Mouse (Mus musculus) gastrocnemius, adult 8-10 months (tissue): ENCODE data around the gene Ndufs6. TPM values are rescaled to one million over a fixed set of nuclear protein-coding genes. Genes with fewer than 3 reads are reported as not detected.

Experiments used
- DNase-seq, 2 experiments: peaks; one replicate each; pipeline ENCODE4 v3.0.0; 2022; ENCODE audit warnings: low spot score in 2 of 2
- total RNA-seq, 4 experiments: library from RNA; stranded (reverse); gene quantifications; 2 replicates each; pipeline ENCODE4 v1.2.4; 2022

Ndufs6 gene
- total RNA-seq, 4 experiments from 2014 or later: 435 to 476 (median 448) TPM

DNA sequence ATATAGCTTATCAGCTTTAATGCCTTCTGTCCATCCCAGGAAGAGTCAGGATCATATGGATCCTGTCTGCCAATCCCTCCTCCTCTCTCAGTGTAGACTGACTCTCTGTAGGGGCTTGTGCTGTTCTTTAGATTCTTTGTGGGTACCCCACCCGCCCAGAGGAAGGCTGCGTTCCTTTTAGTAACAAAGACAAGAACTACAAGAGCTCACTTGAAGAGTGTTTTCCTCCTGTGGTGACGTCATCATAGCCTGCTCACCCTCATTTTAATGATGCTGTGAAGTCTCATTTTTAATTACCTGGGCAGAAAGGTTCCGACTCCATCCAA lies 22.3 kb downstream of the Ndufs6 start:
- DNase-seq: no peak

DNA sequence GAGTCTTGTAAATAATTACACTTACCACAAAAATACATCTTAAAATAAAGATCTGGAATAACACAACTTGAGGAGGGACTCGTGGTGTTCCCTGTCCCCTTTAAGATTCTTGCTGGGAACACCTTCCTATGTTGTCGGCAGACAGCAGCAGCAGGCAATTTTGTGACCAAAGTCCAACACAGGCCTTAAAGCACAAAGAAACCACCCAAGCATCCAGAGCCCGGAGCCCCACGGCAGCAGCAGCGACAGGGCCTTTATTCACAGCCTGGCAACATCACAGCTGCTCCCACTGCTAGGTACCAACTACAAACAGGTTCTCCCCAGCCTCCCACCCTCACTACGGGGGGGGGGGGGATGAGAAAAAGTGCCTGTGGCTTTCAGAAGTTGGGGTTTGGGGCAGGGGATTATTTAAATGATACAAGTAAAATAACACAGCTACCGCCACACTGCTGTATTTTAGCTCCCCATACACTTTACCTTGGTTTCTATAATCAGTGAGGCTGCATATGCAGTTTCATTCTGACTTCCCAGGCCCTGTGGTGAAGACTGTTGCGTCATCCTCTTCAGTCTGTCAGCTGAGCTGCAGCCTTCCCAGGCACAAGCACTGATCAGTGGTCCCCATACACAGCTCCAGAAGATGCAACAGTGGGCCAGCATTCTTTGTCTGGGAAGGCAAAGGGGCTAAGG lies 22.8 kb downstream of the Ndufs6 start:
- DNase-seq: no peak

GRCm38 (mm10) chr13:73304729-73305128 lies 23.6 kb downstream of the Ndufs6 start:
- no peak for DNase-seq

DNA sequence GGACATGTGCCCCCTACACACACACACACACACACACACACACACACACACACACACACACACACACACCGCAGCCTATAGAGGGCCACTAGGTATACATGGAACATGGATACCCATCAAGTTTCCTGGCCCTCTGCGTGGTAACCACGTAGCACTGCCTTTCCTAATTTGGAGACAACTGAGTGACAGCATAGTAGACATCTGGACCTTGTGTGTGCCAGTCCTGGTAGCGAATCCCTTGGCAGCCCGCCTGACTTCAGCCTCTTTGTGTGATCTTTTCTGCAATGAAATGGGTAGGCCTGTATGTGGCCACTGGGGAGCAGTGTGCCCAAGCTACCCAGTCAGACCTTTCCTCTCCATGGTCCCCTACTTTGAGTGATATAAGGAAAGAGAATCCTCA lies 29.0 kb downstream of the Ndufs6 start:
- DNase-seq: no peak

DNA sequence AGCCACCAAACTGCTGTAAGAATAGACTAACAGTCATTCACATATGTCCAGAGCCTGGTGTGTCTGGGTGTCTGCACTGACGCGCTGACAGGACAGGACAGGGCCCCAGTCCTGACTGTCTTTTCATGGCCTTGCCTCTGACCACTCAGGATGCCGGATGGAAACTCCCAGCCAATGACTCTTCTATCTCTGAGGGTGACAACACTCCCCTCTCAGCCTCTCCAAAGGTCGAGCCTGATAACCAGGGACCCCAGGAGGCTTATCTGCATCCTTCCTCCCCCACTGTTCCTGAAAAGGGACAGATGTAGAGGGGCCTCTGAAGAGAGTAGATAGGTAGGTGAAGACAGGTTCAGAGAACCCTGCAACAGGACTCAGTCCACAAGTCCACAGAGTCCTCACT lies 29.6 kb downstream of the Ndufs6 start:
- DNase-seq: no peak

DNA sequence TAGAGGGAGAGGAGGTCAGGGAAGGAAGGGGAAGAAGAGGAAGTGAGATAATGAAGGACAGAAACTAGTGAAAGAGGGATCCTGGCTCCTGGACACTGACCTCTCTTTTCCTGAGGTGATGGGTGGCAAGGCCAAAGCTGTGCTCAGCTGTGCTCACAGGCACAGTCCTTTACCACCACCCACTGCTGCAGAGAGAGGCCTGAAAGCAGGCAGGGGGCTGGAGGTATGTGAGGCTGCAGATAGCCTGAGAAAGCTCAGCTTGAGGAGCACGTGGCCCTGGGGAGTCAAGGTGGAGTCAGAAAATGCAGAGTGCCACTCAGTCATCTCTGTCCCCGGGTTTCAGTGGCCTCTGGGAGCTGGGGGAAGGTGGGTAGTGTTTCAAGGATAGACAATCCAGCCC lies 37.2 kb downstream of the Ndufs6 start:
- no peak for DNase-seq

- DNase-seq: peak in 1 of 2 experiments; percentile 40
Measured at GRCm38 (mm10) chr13:73290206-73290605, 38.1 kb downstream of the Ndufs6 start.

DNA sequence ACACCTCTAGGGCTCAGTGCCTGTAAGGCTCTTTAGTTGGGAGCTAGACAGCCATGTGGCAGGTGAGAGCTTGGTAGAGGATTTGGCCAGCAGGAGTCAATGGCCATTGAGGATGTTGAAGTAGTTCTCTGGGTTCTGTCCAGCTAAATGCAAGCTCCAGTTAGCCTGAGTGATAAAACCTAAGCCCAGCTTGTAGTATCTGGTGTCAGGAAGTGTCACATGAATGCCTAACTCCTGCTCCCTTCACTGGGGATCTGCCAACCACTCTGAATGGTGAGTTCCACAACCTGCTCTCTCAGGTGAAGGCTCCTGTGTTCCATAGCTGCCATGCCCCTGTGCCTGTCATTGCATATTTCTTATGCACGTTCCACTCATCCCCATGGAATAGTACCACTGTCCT lies 44.8 kb downstream of the Ndufs6 start:
- DNase-seq: no peak

GRCm38 (mm10) chr13:73282407-73282806 lies 45.9 kb downstream of the Ndufs6 start:
- no peak for DNase-seq

DNA sequence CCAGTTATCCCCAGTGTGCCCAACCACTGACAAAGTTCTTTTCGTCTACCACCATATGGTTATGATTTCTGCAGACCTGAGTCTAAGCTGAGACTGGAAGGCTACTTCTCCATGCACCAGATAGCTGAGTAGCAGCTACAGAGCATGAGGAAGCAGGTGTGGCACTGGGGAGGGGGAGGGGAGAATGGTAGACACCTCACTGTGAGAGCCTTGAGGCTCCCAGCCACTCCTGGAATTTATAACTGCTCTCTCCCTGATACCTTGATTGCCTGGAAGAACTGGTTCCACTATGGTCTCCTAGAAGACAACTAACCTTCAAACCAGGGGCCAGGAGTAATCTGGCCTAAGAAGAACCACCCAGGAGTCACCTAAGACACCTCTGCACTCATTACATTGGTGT lies 49.1 kb downstream of the Ndufs6 start:
- no peak for DNase-seq

- DNase-seq: no peak
Measured at GRCm38 (mm10) chr13:73277797-73278196, 50.5 kb downstream of the Ndufs6 start.

DNA sequence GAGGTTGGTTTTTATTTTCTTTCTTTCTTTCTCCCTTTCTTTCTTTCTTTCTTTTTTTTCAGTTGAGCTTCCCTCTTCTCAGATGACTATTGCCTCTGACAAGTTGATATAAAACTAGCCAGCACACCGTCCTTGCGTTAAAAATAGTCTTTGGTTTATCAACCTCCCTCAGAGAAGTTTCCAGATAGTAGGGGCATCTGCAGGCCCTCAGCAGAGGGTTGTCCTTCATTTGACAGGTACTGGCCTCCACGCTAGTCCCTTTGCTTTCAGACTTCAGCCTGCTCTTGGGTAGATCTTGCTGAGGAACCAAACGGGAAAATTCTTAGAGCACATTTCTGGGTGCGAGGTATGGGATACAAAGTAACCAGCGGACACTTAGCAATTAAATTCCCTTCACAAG lies 51.0 kb downstream of the Ndufs6 start:
- DNase-seq: no peak

GRCm38 (mm10) chr13:73273536-73273935 lies 54.8 kb downstream of the Ndufs6 start:
- no peak for DNase-seq

DNA sequence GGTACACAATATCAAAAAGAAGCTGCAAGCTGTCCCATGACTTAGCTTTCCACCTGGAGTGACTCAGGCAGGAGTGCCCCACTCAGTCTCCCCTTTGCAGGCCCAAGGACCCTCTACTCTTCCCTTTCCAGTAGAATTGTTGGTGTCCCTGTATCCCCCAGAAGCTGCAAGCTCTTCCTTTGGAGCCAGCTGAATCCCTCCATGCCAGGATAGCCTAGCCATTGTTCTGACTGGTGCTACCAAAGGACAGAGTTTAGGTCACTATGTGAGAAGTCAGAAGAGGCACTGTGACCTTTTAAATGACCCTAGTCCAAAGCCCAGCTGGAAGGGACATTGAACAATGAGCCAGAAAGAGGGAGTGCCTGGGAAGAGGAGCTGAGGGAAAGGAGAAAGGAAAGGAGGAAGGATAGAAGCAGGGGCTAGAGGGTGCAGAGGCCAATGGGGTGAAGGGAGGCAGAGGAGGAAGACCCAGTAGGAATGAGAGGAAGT lies 55.5 kb downstream of the Ndufs6 start:
- no peak for DNase-seq

DNA sequence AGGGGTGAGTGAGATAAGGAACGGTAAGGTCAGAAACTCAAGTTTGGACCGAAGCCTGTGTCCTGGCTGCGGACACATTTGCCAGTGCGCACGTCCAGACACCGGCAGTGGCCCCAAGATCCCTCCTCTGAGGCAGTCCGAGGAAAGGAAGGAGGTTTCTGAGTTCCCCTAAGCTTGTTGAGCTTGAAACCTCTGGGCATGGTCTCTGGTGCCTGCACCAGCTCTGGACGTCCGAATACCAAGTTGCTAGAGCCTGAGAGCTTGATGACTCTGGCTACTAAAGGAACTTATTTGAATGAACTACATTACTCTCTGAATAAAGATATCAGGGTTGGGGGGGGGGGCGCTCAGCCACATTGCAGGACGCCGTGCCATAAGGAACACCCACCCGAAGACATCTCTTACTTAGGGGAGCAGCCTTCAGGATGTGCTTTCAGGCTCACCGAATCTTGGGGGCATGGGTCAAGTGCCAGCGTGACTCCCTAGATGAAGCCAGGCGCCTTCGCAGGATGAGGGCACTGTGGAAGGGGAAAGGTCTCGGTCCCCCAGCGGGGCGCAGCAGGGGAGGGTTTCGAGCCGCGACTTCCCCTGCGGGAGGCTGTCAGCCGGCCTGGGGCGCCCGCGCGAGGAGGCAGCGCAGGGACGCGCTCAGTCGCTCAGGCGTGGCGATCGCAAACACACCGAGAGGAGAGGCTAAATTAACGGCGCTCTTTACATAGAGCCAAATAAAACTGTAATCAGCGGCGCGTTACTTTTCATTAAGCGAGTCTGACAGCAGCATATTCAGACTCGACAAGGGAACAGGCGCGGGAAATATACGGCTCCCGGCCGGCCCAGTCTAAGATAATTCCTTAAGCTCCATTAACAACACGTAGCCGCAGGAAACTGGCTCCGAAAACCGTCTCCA lies 56.8 kb downstream of the Ndufs6 start:
- no peak for DNase-seq

- no peak for DNase-seq
Measured at GRCm38 (mm10) chr13:73270451-73271081, 57.8 kb downstream of the Ndufs6 start.

DNA sequence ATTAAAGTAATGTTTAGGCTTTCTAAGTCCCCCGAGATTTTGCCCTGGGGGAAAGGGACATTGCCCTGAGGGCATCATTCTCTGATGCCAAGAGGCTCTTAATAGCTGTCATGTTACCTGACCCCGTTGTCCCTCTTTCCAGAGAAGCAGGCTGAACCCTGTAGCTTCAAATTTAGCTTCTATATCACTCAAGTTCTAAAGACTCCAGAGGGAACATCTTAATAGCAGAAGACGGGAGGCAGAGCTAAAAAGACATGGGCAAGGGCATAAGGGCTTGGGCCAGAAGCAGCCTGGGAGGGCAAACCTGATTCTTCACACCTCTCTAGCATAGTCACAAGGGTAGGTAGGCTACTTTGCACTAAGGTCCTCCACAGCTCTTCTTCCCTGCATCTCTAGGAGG lies 58.5 kb downstream of the Ndufs6 start:
- no peak for DNase-seq

Other genes with a start within 250 kb of the Ndufs6 start
- gene Irx4, start 68.1 kb downstream of the Ndufs6 start, total RNA-seq: not detected
- 10 to 100 TPM; 42.2 to 48.7 (median 46.7) TPM for gene Mrpl36, start within 50 bp of the Ndufs6 start, total RNA-seq
- 1 to 10 TPM; 1.6 to 3.4 (median 2.6) TPM for gene Lpcat1, start 138.7 kb upstream of the Ndufs6 start, total RNA-seq
- gene Slc6a3, start 208.2 kb upstream of the Ndufs6 start, total RNA-seq: not detected